Mouse (Mus musculus): ENCODE measurements around the gene Catip. TPM values are rescaled to one million over a fixed set of nuclear protein-coding genes. Genes with fewer than 3 reads are reported as not detected.
"Not testable (repeated sequence)": the region's sequence is repeated elsewhere in the genome, so short reads cannot be mapped to it uniquely, and the experiment has no call there.

Gene Catip
- polyA plus RNA-seq, 1 experiment: 0.60 TPM

GRCm38 (mm10) chr1:74332241-74332763 lies 29.6 kb upstream of the Catip start:
- peak overlapping the region; percentile 69 for H3K4me3 ChIP-seq (ENCODE audit: insufficient read depth, low read length)
- peaks cover 26% of the 10 kb centered on the region for H3K4me1 ChIP-seq (ENCODE audit: control insufficient read depth, insufficient read depth, low read length)
- no peak for TF ChIP-seq CTCF (IDR thresholded peaks at IDR 0.05; ENCODE audit: low read depth, low read length)
- TF ChIP-seq POLR2A (IDR thresholded peaks at IDR 0.05; ENCODE audit: borderline replicate concordance, low read depth, low read length): no peak
- peak overlapping the region; percentile 0; the same call in 1 of the 2 replicates for H3K27ac ChIP-seq (ENCODE audit: insufficient read depth, low read depth, low read length)

GRCm38 (mm10) chr1:74332930-74333329 lies 29.0 kb upstream of the Catip start:
- Histone ChIP-seq H3K4me3 (ENCODE audit: insufficient read depth, low read length) (peak overlapping the region; percentile 69), H3K27ac (ENCODE audit: insufficient read depth, low read depth, low read length) (no peak overlapping the region), H3K4me1 (ENCODE audit: control insufficient read depth, insufficient read depth, low read length) (peaks cover 26% of the 10 kb centered on the region)
- TF ChIP-seq CTCF (IDR thresholded peaks at IDR 0.05; ENCODE audit: low read depth, low read length) (no peak), POLR2A (IDR thresholded peaks at IDR 0.05; ENCODE audit: borderline replicate concordance, low read depth, low read length) (no peak)

GRCm38 (mm10) chr1:74334607-74335006 lies 27.3 kb upstream of the Catip start:
- H3K4me1 ChIP-seq (ENCODE audit: control insufficient read depth, insufficient read depth, low read length): peaks cover 35% of the 10 kb centered on the region
- no peak overlapping the region for H3K27ac ChIP-seq (ENCODE audit: insufficient read depth, low read depth, low read length)
- no peak for TF ChIP-seq CTCF (IDR thresholded peaks at IDR 0.05; ENCODE audit: low read depth, low read length)
- no peak for TF ChIP-seq POLR2A (IDR thresholded peaks at IDR 0.05; ENCODE audit: borderline replicate concordance, low read depth, low read length)
- no peak overlapping the region for H3K4me3 ChIP-seq (ENCODE audit: insufficient read depth, low read length)

- H3K4me3 ChIP-seq (ENCODE audit: insufficient read depth, low read length): no peak overlapping the region
- no peak overlapping the region for H3K27ac ChIP-seq (ENCODE audit: insufficient read depth, low read depth, low read length)
- TF ChIP-seq POLR2A (IDR thresholded peaks at IDR 0.05; ENCODE audit: borderline replicate concordance, low read depth, low read length): no peak
- TF ChIP-seq CTCF (IDR thresholded peaks at IDR 0.05; ENCODE audit: low read depth, low read length): no peak
- peaks cover 35% of the 10 kb centered on the region for H3K4me1 ChIP-seq (ENCODE audit: control insufficient read depth, insufficient read depth, low read length)
Observed at GRCm38 (mm10) chr1:74335033-74335432, 26.9 kb upstream of the Catip start.

GRCm38 (mm10) chr1:74335436-74336170 lies 26.3 kb upstream of the Catip start:
- Histone ChIP-seq H3K4me3 (ENCODE audit: insufficient read depth, low read length) (no peak overlapping the region), H3K4me1 (ENCODE audit: control insufficient read depth, insufficient read depth, low read length) (peaks cover 37% of the 10 kb centered on the region), H3K27ac (ENCODE audit: insufficient read depth, low read depth, low read length) (no peak overlapping the region)
- TF ChIP-seq POLR2A (IDR thresholded peaks at IDR 0.05; ENCODE audit: borderline replicate concordance, low read depth, low read length) (no peak), CTCF (IDR thresholded peaks at IDR 0.05; ENCODE audit: low read depth, low read length) (no peak)

GRCm38 (mm10) chr1:74337241-74337771 lies 24.6 kb upstream of the Catip start:
- TF ChIP-seq CTCF (IDR thresholded peaks at IDR 0.05; ENCODE audit: low read depth, low read length) (no peak), POLR2A (IDR thresholded peaks at IDR 0.05; ENCODE audit: borderline replicate concordance, low read depth, low read length) (no peak)
- H3K27ac ChIP-seq (ENCODE audit: insufficient read depth, low read depth, low read length): no peak overlapping the region
- H3K4me1 ChIP-seq (ENCODE audit: control insufficient read depth, insufficient read depth, low read length): peaks cover 24% of the 10 kb centered on the region
- no peak overlapping the region for H3K4me3 ChIP-seq (ENCODE audit: insufficient read depth, low read length)

- TF ChIP-seq POLR2A (IDR thresholded peaks at IDR 0.05; ENCODE audit: borderline replicate concordance, low read depth, low read length) (no peak), CTCF (IDR thresholded peaks at IDR 0.05; ENCODE audit: low read depth, low read length) (no peak)
- Histone ChIP-seq H3K4me3 (ENCODE audit: insufficient read depth, low read length) (no peak overlapping the region), H3K4me1 (ENCODE audit: control insufficient read depth, insufficient read depth, low read length) (peaks cover 22% of the 10 kb centered on the region), H3K27ac (ENCODE audit: insufficient read depth, low read depth, low read length) (no peak overlapping the region)
Observed at GRCm38 (mm10) chr1:74338013-74338412, 23.9 kb upstream of the Catip start.

- H3K4me1 ChIP-seq (ENCODE audit: control insufficient read depth, insufficient read depth, low read length): peaks cover 18% of the 10 kb centered on the region
- TF ChIP-seq POLR2A (IDR thresholded peaks at IDR 0.05; ENCODE audit: borderline replicate concordance, low read depth, low read length) (no peak), CTCF (IDR thresholded peaks at IDR 0.05; ENCODE audit: low read depth, low read length) (no peak)
- H3K4me3 ChIP-seq (ENCODE audit: insufficient read depth, low read length): no peak overlapping the region
- H3K27ac ChIP-seq (ENCODE audit: insufficient read depth, low read depth, low read length): no peak overlapping the region
Observed at GRCm38 (mm10) chr1:74338626-74339025, 23.3 kb upstream of the Catip start.

GRCm38 (mm10) chr1:74339917-74340316 lies 22.0 kb upstream of the Catip start:
- H3K27ac ChIP-seq (ENCODE audit: insufficient read depth, low read depth, low read length): no peak overlapping the region
- TF ChIP-seq POLR2A (IDR thresholded peaks at IDR 0.05; ENCODE audit: borderline replicate concordance, low read depth, low read length): no peak
- no peak for TF ChIP-seq CTCF (IDR thresholded peaks at IDR 0.05; ENCODE audit: low read depth, low read length)
- H3K4me1 ChIP-seq (ENCODE audit: control insufficient read depth, insufficient read depth, low read length): peaks cover 16% of the 10 kb centered on the region
- H3K4me3 ChIP-seq (ENCODE audit: insufficient read depth, low read length): no peak overlapping the region

- H3K4me3 ChIP-seq (ENCODE audit: insufficient read depth, low read length): no peak overlapping the region
- peaks cover 16% of the 10 kb centered on the region for H3K4me1 ChIP-seq (ENCODE audit: control insufficient read depth, insufficient read depth, low read length)
Observed at GRCm38 (mm10) chr1:74340361-74340764, 21.5 kb upstream of the Catip start.

GRCm38 (mm10) chr1:74340992-74341391 lies 20.9 kb upstream of the Catip start:
- H3K4me3 ChIP-seq (ENCODE audit: insufficient read depth, low read length); H3K27ac ChIP-seq (ENCODE audit: insufficient read depth, low read depth, low read length): not testable (repeated sequence)
- H3K4me1 ChIP-seq (ENCODE audit: control insufficient read depth, insufficient read depth, low read length): peaks cover 16% of the 10 kb centered on the region

More at GRCm38 (mm10) chr1:74340361-74340764, 21.5 kb upstream of the Catip start:
- TF ChIP-seq CTCF (IDR thresholded peaks at IDR 0.05; ENCODE audit: low read depth, low read length): no peak
- TF ChIP-seq POLR2A (IDR thresholded peaks at IDR 0.05; ENCODE audit: borderline replicate concordance, low read depth, low read length): no peak
- no peak overlapping the region for H3K27ac ChIP-seq (ENCODE audit: insufficient read depth, low read depth, low read length)

All from bone marrow macrophage, adult 2 months (primary cell).